Mouse (Mus musculus) embryonic facial prominence, embryonic 13.5 days (tissue): ENCODE measurements around the gene Pipox. TPM values are rescaled to one million over a fixed set of nuclear protein-coding genes. Genes with fewer than 3 reads are reported as not detected.

ENCODE experiments used
- ATAC-seq: fragments of 200-750 bp; cut with Nextera tagmentation; 2 replicates; pipeline ENCODE4 v1.8.0; 2017; ENCODE audit warnings: low read depth; ENCODE audit not compliant: insufficient number of reproducible peaks, insufficient read depth, low FRiP score, low TSS enrichment
- H3K27ac ChIP-seq: fragments of 300-500 bp; sonication (generic); 2 replicates; pipeline ENCODE4 v1.5.1; 2015; ENCODE audit warnings: moderate library complexity, mild to moderate bottlenecking, inconsistent platforms
- H3K27me3 ChIP-seq: fragments of 300-500 bp; sonication (generic); 2 replicates; pipeline ENCODE4 v1.6.1; 2015; ENCODE audit warnings: mild to moderate bottlenecking, inconsistent platforms
- H3K36me3 ChIP-seq: fragments of 300-500 bp; sonication (generic); 2 replicates; pipeline ENCODE4 v1.6.1; 2015; ENCODE audit warnings: mild to moderate bottlenecking, inconsistent platforms
- H3K4me1 ChIP-seq: fragments of 300-500 bp; sonication (generic); 2 replicates; pipeline ENCODE4 v1.6.1; 2015; ENCODE audit warnings: inconsistent platforms
- H3K4me2 ChIP-seq: fragments of 300-500 bp; sonication (generic); 2 replicates; pipeline ENCODE4 v1.6.1; 2015; ENCODE audit warnings: moderate library complexity, mild to moderate bottlenecking, inconsistent platforms
- H3K4me3 ChIP-seq: fragments of 300-500 bp; sonication (generic); 2 replicates; pipeline ENCODE4 v1.5.1; 2015; ENCODE audit warnings: mild to moderate bottlenecking, inconsistent platforms
- H3K9ac ChIP-seq: fragments of 300-500 bp; sonication (generic); 2 replicates; pipeline ENCODE4 v1.6.1; 2015; ENCODE audit warnings: mild to moderate bottlenecking, inconsistent platforms
- H3K9me3 ChIP-seq: fragments of 300-500 bp; sonication (generic); 2 replicates; pipeline ENCODE4 v1.6.1; 2016; ENCODE audit warnings: inconsistent platforms
- WGBS: fragments of 180-500 bp; shearing (Covaris S2); methylation state at CpG from one replicate; pipeline ENCODE4 v1.1.7; 2015; ENCODE audit warnings: mixed read lengths; 5-methylcytosine and 5-hydroxymethylcytosine counted together
- polyA plus RNA-seq: library from polyadenylated mRNA; unstranded; fragments of >200 nt; fragmentation: Nextera tagmentation; extraction: Ambion mirVana; gene quantifications from 2 replicates; pipeline ENCODE4 v1.2.1, GENCODE M21; 2015

Pipox gene
- polyA plus RNA-seq, 1 experiment from 2014 or later = 1.1 TPM

DNA sequence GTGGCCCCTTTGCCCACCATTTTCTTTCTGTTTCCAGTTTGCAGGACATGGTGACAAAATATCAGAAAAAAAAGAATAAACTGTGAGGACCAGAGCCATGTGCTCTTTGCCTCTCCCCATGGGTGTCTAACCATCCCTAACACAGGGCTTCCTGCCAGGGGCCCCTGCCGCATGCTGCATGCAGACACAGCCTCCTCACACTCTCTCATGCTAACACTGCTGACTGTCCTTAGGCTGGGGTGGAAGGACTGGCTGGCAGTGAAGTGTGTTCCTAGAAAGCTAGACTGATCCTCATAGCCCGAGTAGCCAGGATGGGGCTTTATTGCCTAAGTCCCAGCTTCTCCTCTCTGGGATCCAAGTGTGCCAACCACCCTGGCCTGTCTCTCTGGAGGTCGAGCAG is 39.3 kb downstream of the Pipox start:
- Histone ChIP-seq H3K4me3 (no peak overlapping the region), H3K9me3 (no peaks in the 10 kb centered on the region), H3K4me2 (no peak overlapping the region), H3K27me3 (peaks cover 25% of the 10 kb centered on the region), H3K27ac (no peak overlapping the region), H3K36me3 (peaks cover 65% of the 10 kb centered on the region), H3K9ac (peak overlapping the region; percentile 11; the same call in 1 of the 2 replicates), H3K4me1 (peaks cover 41% of the 10 kb centered on the region)
- no peak for ATAC-seq
- WGBS = 41% methylated on average over 3 of the region's 3 CpGs

DNA sequence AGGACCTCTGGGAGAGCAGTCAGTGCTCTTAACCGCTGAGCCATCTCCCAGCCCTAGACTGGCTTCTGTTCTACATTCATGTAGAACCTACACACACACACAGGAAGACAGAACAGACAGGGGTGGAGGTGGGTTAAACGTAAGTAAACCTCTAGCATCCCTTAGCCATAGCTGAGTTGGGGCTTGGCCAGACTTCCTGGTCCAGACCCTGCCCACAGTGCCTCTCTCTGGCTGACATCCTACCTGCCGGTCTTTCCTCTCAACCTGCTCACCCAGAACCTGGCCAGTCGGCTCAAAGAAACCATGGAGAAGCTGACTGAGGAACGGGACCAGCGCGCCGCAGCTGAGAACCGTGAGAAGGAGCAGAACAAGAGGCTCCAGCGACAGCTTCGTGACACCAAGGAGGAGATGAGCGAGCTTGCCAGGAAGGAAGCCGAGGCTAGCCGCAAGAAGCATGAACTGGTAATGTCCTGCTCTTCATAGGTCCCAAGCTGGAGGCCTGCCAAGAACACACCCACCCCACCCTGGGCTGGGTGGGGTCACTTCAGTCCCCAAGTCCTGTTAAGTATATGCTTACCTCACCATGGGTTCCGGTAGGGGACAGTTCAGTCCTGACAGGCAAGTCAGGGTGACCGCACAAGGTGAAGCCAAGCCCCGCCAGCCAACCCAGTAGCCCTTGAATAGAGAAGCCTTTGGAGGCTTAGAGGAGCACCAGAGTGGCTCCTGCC is 40.8 kb downstream of the Pipox start:
- H3K27me3 ChIP-seq = peaks cover 10% of the 10 kb centered on the region
- no peak for ATAC-seq
- no peak overlapping the region for H3K4me2 ChIP-seq
- H3K9me3 ChIP-seq = no peaks in the 10 kb centered on the region
- H3K9ac ChIP-seq = no peak overlapping the region
- no peak overlapping the region for H3K27ac ChIP-seq
- no peak overlapping the region for H3K4me3 ChIP-seq
- H3K36me3 ChIP-seq = peaks cover 63% of the 10 kb centered on the region
- peaks cover 38% of the 10 kb centered on the region for H3K4me1 ChIP-seq
- 89% methylated on average over 17 of the region's 17 CpGs for WGBS

DNA sequence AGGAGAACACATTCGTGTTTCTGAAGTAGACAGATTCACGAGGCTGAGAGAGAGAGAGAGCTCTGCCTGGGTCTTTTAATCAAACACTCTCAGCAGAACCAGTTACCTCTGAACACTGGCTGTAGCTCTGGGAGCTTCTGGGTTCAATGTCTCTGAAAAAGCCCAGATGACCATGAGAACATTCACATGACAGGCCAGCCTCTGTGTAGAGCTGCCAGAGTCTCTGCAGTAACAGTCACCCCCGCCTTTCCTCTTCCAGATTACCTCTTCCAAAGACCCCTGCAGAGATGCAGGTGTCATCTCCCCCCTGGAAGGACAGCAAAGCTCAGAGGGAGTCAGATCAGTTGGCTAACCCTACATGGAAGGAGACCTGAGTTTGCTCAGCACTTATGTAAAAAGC is 41.7 kb downstream of the Pipox start:
- Histone ChIP-seq H3K36me3 (peaks cover 63% of the 10 kb centered on the region), H3K4me3 (no peak overlapping the region), H3K9me3 (no peaks in the 10 kb centered on the region), H3K27me3 (peaks cover under 1% of the 10 kb centered on the region; the same call in 1 of the 2 replicates), H3K4me2 (no peak overlapping the region), H3K27ac (no peak overlapping the region), H3K9ac (no peak overlapping the region), H3K4me1 (peaks cover 34% of the 10 kb centered on the region)
- no peak for ATAC-seq
- WGBS = 67% methylated on average over 3 of the region's 3 CpGs

DNA sequence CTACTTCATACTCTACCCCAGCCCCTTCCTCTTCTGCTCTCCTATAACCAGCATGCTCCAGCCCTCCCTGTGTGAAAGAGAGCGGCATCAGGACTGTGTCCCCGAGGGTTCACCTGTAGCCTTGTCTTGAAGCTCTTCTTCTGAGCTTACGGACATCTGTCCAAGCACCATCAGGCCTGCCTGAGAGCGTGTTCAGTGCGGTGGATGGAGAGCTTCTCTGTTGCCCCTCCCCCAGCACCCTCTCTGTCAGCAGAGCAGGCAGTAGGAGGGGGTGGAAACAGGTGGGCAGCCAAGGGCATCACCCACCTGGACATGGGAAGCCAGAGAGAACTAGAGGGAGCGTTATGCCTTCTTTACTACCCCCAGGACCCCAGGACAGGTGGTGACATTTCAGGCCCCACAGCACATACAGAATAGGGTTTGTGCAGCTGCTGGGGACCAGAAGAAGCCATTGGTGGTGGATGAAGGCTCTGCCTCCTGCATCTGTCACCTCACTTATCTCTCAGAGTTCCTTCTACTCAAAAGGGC is 42.3 kb downstream of the Pipox start:
- Histone ChIP-seq H3K9me3 (no peaks in the 10 kb centered on the region), H3K4me2 (no peak overlapping the region), H3K27ac (peak overlapping the region; percentile 78; the same call in 1 of the 2 replicates), H3K36me3 (peaks cover 64% of the 10 kb centered on the region), H3K4me3 (no peak overlapping the region), H3K9ac (no peak overlapping the region), H3K4me1 (peaks cover 34% of the 10 kb centered on the region), H3K27me3 (no peaks in the 10 kb centered on the region)
- WGBS = 81% methylated on average over 6 of the region's 6 CpGs
- no peak for ATAC-seq

DNA sequence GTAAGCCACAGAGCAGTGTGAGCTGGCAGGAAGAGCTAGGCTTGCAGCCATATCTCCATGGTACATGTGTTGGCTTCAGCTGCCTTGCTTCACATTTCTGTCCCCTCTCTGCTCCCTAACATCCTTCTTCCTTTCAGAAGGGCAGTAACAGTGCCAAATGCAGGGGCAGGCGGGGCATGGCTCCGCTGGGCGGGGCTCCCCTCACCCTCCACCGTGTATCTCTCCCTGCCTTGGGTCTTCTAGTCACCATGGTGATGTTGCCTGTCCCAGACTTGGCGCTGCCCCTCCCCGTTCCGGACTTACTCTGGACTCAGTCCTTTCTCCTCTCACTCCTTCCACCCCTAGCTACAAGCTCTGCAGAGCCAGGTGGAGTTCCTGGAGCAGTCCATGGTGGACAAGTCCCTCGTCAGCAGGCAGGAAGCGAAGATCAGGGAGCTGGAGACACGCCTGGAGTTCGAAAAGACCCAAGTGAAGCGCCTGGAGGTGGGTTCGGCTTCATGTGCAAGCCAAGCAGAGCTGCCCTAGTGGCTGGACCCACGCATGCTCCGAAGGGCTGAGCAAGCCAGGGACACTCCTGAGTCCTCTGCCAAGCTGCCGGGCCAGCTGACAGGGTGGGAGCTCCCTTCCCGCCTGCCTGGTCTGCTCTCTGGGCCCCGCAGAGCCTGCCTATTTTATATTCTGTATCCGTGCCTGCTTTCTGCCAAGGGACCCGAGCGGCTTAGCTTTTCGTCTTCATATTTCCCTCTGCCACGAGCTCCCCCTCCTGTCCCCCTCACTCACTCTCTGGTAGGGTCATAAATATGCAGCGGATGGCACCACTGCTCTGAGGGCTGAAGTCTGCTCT is 43.3 kb downstream of the Pipox start:
- Histone ChIP-seq H3K4me1 (peaks cover 31% of the 10 kb centered on the region), H3K36me3 (peaks cover 73% of the 10 kb centered on the region), H3K4me3 (no peak overlapping the region), H3K4me2 (peak overlapping the region; percentile 9; the same call in 1 of the 2 replicates), H3K9ac (peak overlapping the region; percentile 8; the same call in 1 of the 2 replicates), H3K27me3 (no peaks in the 10 kb centered on the region), H3K27ac (peak overlapping the region; percentile 78), H3K9me3 (no peaks in the 10 kb centered on the region)
- WGBS = 53% methylated on average over 24 of the region's 24 CpGs
- ATAC-seq = no peak

DNA sequence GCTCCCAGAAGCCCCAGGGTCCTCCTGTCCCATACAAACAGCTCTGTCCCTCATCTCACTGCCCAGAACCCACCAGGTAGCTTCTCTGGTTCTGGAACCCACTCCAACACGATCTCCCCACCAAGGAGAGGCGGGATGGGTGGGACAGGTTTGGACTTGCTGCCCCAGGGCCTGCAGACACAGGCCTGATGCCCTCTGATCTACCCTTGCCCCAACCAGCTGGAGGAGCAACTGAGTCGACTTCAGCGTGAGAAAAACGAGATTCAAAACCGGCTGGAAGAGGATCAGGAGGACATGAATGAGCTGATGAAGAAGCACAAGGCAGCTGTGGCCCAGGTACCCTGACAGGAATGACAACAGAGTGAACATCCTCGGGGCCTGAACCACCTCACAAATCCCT is 44.7 kb downstream of the Pipox start:
- Histone ChIP-seq H3K4me3 (no peak overlapping the region), H3K9me3 (no peaks in the 10 kb centered on the region), H3K27me3 (no peaks in the 10 kb centered on the region), H3K4me2 (no peak overlapping the region), H3K4me1 (peaks cover 16% of the 10 kb centered on the region), H3K36me3 (peaks cover 79% of the 10 kb centered on the region), H3K9ac (no peak overlapping the region), H3K27ac (no peak overlapping the region)
- ATAC-seq = no peak
- 66% methylated on average over 7 of the region's 7 CpGs for WGBS

DNA sequence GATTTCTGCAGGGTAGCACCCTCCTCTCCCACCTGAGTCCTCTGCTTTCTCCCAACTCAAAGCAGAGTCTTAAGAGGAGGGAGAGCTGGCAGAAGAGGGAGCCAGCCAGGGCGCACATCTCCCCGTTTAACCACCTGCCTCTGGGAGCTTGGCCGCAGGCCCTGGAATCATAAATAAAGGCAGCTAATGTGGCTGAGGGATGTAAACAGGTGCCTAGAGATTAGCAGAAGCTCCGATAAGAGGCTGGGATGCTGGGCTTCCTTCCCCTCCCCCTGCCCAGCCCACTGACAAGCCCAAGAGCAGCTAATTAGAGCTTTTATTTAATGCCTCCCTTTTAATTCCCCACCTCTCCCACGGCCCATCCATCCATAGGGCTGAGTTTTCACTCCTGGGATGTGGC is 45.8 kb downstream of the Pipox start:
- no peak for ATAC-seq
- H3K4me3 ChIP-seq = no peak overlapping the region
- no peaks in the 10 kb centered on the region for H3K27me3 ChIP-seq
- H3K4me1 ChIP-seq = peaks cover 11% of the 10 kb centered on the region
- peaks cover 79% of the 10 kb centered on the region for H3K36me3 ChIP-seq
- H3K9ac ChIP-seq = no peak overlapping the region
- H3K4me2 ChIP-seq = no peak overlapping the region
- H3K27ac ChIP-seq = no peak overlapping the region
- H3K9me3 ChIP-seq = no peaks in the 10 kb centered on the region
- WGBS = 40% methylated on average over 5 of the region's 5 CpGs

DNA sequence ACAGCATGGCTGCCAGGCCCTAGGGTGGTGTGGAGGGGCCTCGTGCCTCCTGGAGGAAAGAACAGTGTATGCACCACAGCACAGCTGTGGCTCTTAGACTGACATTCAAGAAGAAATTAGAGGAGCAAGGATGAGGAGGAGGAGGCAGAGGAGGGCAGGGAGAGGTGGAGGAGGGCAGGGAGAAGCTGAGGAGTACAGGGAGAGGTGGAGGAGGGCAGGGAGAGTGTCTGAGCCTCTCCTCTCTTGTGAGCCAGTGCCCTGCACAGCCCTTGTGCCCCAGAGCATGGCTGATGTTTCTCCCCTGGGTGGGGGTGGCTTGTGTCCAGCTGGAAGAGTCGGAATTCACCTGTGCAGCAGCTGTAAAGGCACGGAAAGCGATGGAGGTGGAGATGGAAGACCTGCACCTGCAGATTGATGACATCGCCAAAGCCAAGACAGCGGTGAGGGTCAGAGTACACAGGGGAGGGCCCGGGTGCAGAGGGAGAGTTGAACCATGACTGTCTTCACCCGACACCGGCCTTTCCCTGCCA is 46.2 kb downstream of the Pipox start:
- 54% methylated on average over 9 of the region's 9 CpGs for WGBS
- Histone ChIP-seq H3K9ac (no peak overlapping the region), H3K4me2 (no peak overlapping the region), H3K4me3 (no peak overlapping the region), H3K27ac (no peak overlapping the region), H3K4me1 (peaks cover 11% of the 10 kb centered on the region), H3K36me3 (peaks cover 81% of the 10 kb centered on the region), H3K9me3 (no peaks in the 10 kb centered on the region), H3K27me3 (no peaks in the 10 kb centered on the region)
- ATAC-seq = no peak

DNA sequence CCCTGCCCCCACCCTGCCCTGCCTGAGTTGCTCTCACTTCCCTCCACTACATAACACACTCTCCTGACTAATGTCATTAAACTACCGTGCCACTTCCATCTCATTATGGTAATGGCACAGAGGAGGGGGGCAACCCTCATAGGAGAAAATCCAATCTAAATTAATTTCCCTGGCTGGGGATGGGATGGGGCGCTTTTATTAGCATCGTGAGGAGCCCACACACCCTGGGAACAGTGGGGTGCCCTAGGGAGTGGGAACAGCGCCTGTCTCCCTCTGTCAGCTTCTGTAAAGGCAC is 50.0 kb downstream of the Pipox start:
- H3K27ac ChIP-seq = no peak overlapping the region
- no peaks in the 10 kb centered on the region for H3K4me1 ChIP-seq
- 63% methylated on average over 4 of the region's 4 CpGs for WGBS
- H3K4me2 ChIP-seq = no peak overlapping the region
- no peak overlapping the region for H3K4me3 ChIP-seq
- H3K27me3 ChIP-seq = no peaks in the 10 kb centered on the region
- H3K36me3 ChIP-seq = peaks cover 84% of the 10 kb centered on the region
- no peak for ATAC-seq
- no peak overlapping the region for H3K9ac ChIP-seq
- H3K9me3 ChIP-seq = no peaks in the 10 kb centered on the region

DNA sequence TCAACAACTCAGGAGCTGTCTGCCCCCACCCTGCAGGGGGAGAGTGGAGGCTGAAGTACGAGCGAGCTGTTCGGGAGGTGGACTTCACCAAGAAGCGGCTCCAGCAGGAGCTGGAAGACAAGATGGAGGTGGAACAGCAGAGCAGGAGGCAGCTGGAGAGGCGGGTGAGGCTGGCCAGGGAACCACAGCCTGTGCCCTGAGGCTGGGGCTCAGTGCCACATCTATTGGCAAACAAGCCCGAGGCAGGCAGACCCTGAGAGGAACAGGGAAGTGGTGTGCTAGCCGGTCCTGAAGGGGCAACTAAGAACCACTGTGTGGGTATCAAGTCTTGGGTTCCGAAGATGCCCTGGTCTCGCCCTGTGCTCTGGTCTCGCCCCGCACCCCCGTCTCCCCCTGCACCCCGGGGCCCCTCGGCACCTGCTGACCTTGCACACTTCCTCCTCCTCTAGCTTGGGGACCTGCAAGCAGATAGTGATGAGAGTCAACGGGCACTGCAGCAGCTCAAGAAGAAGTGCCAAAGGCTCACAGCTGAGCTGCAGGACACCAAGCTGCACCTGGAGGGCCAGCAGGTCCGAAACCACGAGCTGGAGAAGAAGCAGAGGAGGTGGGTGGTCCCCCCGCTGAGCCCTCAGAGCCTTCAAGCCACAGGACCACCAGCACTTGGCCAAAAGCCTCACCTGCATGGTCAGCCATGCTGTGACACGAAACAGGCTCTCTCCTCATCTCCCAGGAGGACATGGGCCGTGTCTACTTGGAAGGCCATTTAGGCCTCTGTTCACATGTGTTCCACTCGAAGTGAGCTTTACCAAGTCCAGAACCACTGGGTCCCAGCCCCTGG is 50.6 kb downstream of the Pipox start:
- Histone ChIP-seq H3K27ac (no peak overlapping the region), H3K36me3 (peaks cover 83% of the 10 kb centered on the region), H3K4me2 (no peak overlapping the region), H3K9me3 (no peaks in the 10 kb centered on the region), H3K4me3 (no peak overlapping the region), H3K27me3 (no peaks in the 10 kb centered on the region), H3K4me1 (no peaks in the 10 kb centered on the region), H3K9ac (no peak overlapping the region)
- no peak for ATAC-seq
- WGBS = 86% methylated on average over 21 of the region's 21 CpGs
